Mouse (Mus musculus): ENCODE data around the gene Zbtb38. TPM values are rescaled to one million over a fixed set of nuclear protein-coding genes. Genes with fewer than 3 reads are reported as not detected.

The Zbtb38 gene
- total RNA-seq (2022), result 10 to 100 TPM; 38.8 to 42.4 (median 40.8) TPM

GRCm38 (mm10) chr9:96752603-96753114 lies at the start of gene Zbtb38:
TSS of gene Zbtb38 (minus strand) at chr9:96752831.
- peak; percentile 91 for DNase-seq (ENCODE audit: low spot score)

- no peak for DNase-seq (ENCODE audit: low spot score)
These were observed 47.6 kb upstream of the Zbtb38 start for GRCm38 (mm10) chr9:96800131-96800825.

- no peak for DNase-seq (ENCODE audit: low spot score)
These were observed 44.7 kb upstream of the Zbtb38 start for GRCm38 (mm10) chr9:96797311-96797710.

- peak; percentile 13 for DNase-seq (ENCODE audit: low spot score)
These were observed 42.8 kb upstream of the Zbtb38 start for GRCm38 (mm10) chr9:96795399-96795928.

- no peak for DNase-seq (ENCODE audit: low spot score)
These were observed 42.0 kb upstream of the Zbtb38 start for GRCm38 (mm10) chr9:96794601-96795000.

GRCm38 (mm10) chr9:96792543-96792942 lies 39.9 kb upstream of the Zbtb38 start:
- no peak for DNase-seq (ENCODE audit: low spot score)

- DNase-seq (ENCODE audit: low spot score), result no peak
These were observed 37.9 kb upstream of the Zbtb38 start for GRCm38 (mm10) chr9:96790389-96791007.

GRCm38 (mm10) chr9:96789906-96790305 lies 37.3 kb upstream of the Zbtb38 start:
- DNase-seq (ENCODE audit: low spot score), result no peak

- no peak for DNase-seq (ENCODE audit: low spot score)
These were observed 35.2 kb upstream of the Zbtb38 start for GRCm38 (mm10) chr9:96787797-96788196.

- no peak for DNase-seq (ENCODE audit: low spot score)
These were observed 33.3 kb upstream of the Zbtb38 start for GRCm38 (mm10) chr9:96785871-96786342.

- no peak for DNase-seq (ENCODE audit: low spot score)
These were observed 32.6 kb upstream of the Zbtb38 start for GRCm38 (mm10) chr9:96785187-96785586.

GRCm38 (mm10) chr9:96783667-96784066 lies 31.0 kb upstream of the Zbtb38 start:
- no peak for DNase-seq (ENCODE audit: low spot score)

- no peak for DNase-seq (ENCODE audit: low spot score)
These were observed 30.6 kb upstream of the Zbtb38 start for GRCm38 (mm10) chr9:96783258-96783657.

GRCm38 (mm10) chr9:96782062-96782461 lies 29.4 kb upstream of the Zbtb38 start:
- no peak for DNase-seq (ENCODE audit: low spot score)

- no peak for DNase-seq (ENCODE audit: low spot score)
These were observed 20.5 kb upstream of the Zbtb38 start for GRCm38 (mm10) chr9:96773146-96773545.

GRCm38 (mm10) chr9:96770443-96770842 lies 17.8 kb upstream of the Zbtb38 start:
- DNase-seq (ENCODE audit: low spot score), result no peak

- no peak for DNase-seq (ENCODE audit: low spot score)
These were observed 17.0 kb upstream of the Zbtb38 start for GRCm38 (mm10) chr9:96769651-96770050.

GRCm38 (mm10) chr9:96767874-96768273 lies 15.2 kb upstream of the Zbtb38 start:
- DNase-seq (ENCODE audit: low spot score), result no peak

GRCm38 (mm10) chr9:96766078-96766477 lies 13.4 kb upstream of the Zbtb38 start:
- DNase-seq (ENCODE audit: low spot score), result no peak

GRCm38 (mm10) chr9:96765410-96765809 lies 12.8 kb upstream of the Zbtb38 start:
- DNase-seq (ENCODE audit: low spot score), result no peak

GRCm38 (mm10) chr9:96763847-96764631 lies 11.4 kb upstream of the Zbtb38 start:
- DNase-seq (ENCODE audit: low spot score), result no peak

GRCm38 (mm10) chr9:96763025-96763424 lies 10.4 kb upstream of the Zbtb38 start:
- no peak for DNase-seq (ENCODE audit: low spot score)

Measured in heart, adult 8-10 months (tissue).